Comparison of ENCODE assay signal across 19 mouse cellular contexts in the genomic region with DNA sequence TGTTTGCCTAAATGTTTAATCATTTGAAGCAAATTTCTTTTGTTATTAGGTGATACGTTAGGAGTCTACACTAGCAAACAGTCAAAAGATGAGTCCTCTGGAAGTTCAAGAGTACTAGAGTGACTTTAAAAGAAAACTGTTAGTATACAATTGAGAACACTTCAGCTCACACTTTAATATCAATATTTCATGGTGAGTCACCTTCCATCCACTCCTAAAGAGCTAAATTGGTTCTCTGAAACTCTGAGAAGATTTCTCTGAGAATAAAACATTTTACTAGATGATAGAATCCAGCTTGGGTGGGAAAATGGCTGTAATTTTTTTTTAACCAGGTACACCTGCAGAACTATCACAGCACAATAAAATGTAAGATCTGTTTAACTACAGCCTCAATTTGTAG.
DNase-seq lines count a peak whose midpoint lies in the region; ATAC-seq lines count a peak whose summit lies in the region.
"Had no signal": no experiment of that assay in that cellular context is flagged by ENCODE, and none has a peak within 500 bp of the region (broad histone marks: within the 10 kb centered on the region; RNA-seq: fewer than 3 reads in every experiment).

No protein-coding gene starts in this region.

- no peak overlapping the region for H3K4me2 ChIP-seq in midbrain, embryonic 11.5 days
- no peak overlapping the region for H3K4me2 ChIP-seq in midbrain, embryonic 15.5 days

- peak; percentile 64; the same call in 1 of the 2 replicates for ATAC-seq in frontal cortex, adult (ENCODE audit: low TSS enrichment)
- ATAC-seq in midbrain, embryonic 11.5 days (ENCODE audit: low FRiP score): no peak
- no peak for ATAC-seq in midbrain, embryonic 15.5 days (replicated peaks)
- ATAC-seq: activated CD4-positive, CD25-positive, alpha-beta regulatory T cell, adult 4 months; CD4-positive, CD25-positive, alpha-beta regulatory T cell, adult 4 months; Patski had no signal

- no peaks in the 10 kb centered on the region for H3K27me3 ChIP-seq in midbrain, embryonic 11.5 days (ENCODE audit: control insufficient read depth, insufficient read depth, low read length)
- H3K27me3 ChIP-seq in midbrain, embryonic 15.5 days (replicated peaks): no peaks in the 10 kb centered on the region
- H3K27me3 ChIP-seq: CH12.LX, Patski had no signal

- 84% methylated on average over 1 of the region's 1 CpGs for whole genome bisulfite sequencing in midbrain, embryonic 11.5 days
- 80% methylated on average over 1 of the region's 1 CpGs for WGBS in midbrain, embryonic 15.5 days

- DNase-seq in frontal cortex, postnatal 14 days (ENCODE audit: low spot score in 2 of 2): no peak
- peak; percentile 68 for DNase-seq in midbrain, embryonic 11.5 days (ENCODE audit: low spot score, missing footprints)
- DNase-seq: adrenal gland, adult 2 months; adrenal gland, adult 8-10 months; adrenal gland, postnatal 10 days; adrenal gland, postnatal 14 days; adrenal gland, postnatal 25 days; adrenal gland, postnatal 36 days; B cell, adult 2 months; cerebellum, adult 11 months; cerebellum, adult 11-12 months; cerebellum, adult 18-20 months had no signal

- no peaks in the 10 kb centered on the region for H3K36me3 ChIP-seq in midbrain, embryonic 11.5 days (ENCODE audit: control insufficient read depth, insufficient read depth, low read length)
- no peaks in the 10 kb centered on the region for H3K36me3 ChIP-seq in midbrain, embryonic 15.5 days (replicated peaks)
- H3K36me3 ChIP-seq: G1E had no signal

- H3K4me3 ChIP-seq in midbrain, embryonic 11.5 days (ENCODE audit: low read depth, low read length): no peak overlapping the region
- no peak overlapping the region for H3K4me3 ChIP-seq in midbrain, embryonic 15.5 days

- no peak overlapping the region for H3K9ac ChIP-seq in midbrain, embryonic 11.5 days (ENCODE audit: low read length)
- no peak overlapping the region for H3K9ac ChIP-seq in midbrain, embryonic 15.5 days

- no peaks in the 10 kb centered on the region for H3K9me3 ChIP-seq in midbrain, embryonic 11.5 days (ENCODE audit: control insufficient read depth, low read length)
- no peaks in the 10 kb centered on the region for H3K9me3 ChIP-seq in midbrain, embryonic 15.5 days
- H3K9me3 ChIP-seq: G1E had no signal

- H3K27ac ChIP-seq in midbrain, embryonic 11.5 days (ENCODE audit: low read depth, low read length): no peak overlapping the region
- H3K27ac ChIP-seq in midbrain, embryonic 15.5 days: no peak overlapping the region

- no peaks in the 10 kb centered on the region for H3K4me1 ChIP-seq in midbrain, embryonic 11.5 days (ENCODE audit: control insufficient read depth, insufficient read depth, low read length)
- H3K4me1 ChIP-seq in midbrain, embryonic 15.5 days: no peaks in the 10 kb centered on the region
